Mouse (Mus musculus): ENCODE data around the gene Cyp11a1. TPM values are rescaled to one million over a fixed set of nuclear protein-coding genes. Genes with fewer than 3 reads are reported as not detected.

Gene Cyp11a1
- total RNA-seq, 2 experiments from 2014 or later = 2.4 to 3.4 TPM

GRCm38 (mm10) chr9:57969736-57970495, 36.3 kb upstream of the Cyp11a1 start:
- DNase-seq (ENCODE audit: extremely low spot score in 1 of 2, low spot score in 2 of 2) = peak in 1 of 2 experiments; percentile 65
- intact Hi-C loops (cut with DNase I) = no loop called here

- DNase-seq (ENCODE audit: extremely low spot score in 1 of 2, low spot score in 2 of 2) = no peak
- intact Hi-C loops (cut with DNase I) = no loop called here
These were observed 34.8 kb upstream of the Cyp11a1 start for GRCm38 (mm10) chr9:57971413-57971812.

- intact Hi-C loops (cut with DNase I) = no loop called here
- DNase-seq (ENCODE audit: extremely low spot score in 1 of 2, low spot score in 2 of 2) = no peak
These were observed 34.0 kb upstream of the Cyp11a1 start for GRCm38 (mm10) chr9:57972141-57972591.

- intact Hi-C loops (cut with DNase I) = no loop called here
- no peak for DNase-seq (ENCODE audit: extremely low spot score in 1 of 2, low spot score in 2 of 2)
These were observed 33.3 kb upstream of the Cyp11a1 start for GRCm38 (mm10) chr9:57972776-57973439.

GRCm38 (mm10) chr9:57973440-57974066, 32.7 kb upstream of the Cyp11a1 start:
- intact Hi-C loops (cut with DNase I) = no loop called here
- DNase-seq (ENCODE audit: extremely low spot score in 1 of 2, low spot score in 2 of 2) = no peak

- DNase-seq (ENCODE audit: extremely low spot score in 1 of 2, low spot score in 2 of 2) = no peak
- intact Hi-C loops (cut with DNase I) = no loop called here
These were observed 32.0 kb upstream of the Cyp11a1 start for GRCm38 (mm10) chr9:57974221-57974620.

- intact Hi-C loops (cut with DNase I) = no loop called here
- DNase-seq (ENCODE audit: extremely low spot score in 1 of 2, low spot score in 2 of 2) = no peak
These were observed 30.9 kb upstream of the Cyp11a1 start for GRCm38 (mm10) chr9:57975200-57975821.

GRCm38 (mm10) chr9:57978025-57978424, 28.2 kb upstream of the Cyp11a1 start:
- intact Hi-C loops (cut with DNase I) = no loop called here
- no peak for DNase-seq (ENCODE audit: extremely low spot score in 1 of 2, low spot score in 2 of 2)

- no peak for DNase-seq (ENCODE audit: extremely low spot score in 1 of 2, low spot score in 2 of 2)
- intact Hi-C loops (cut with DNase I) = no loop called here
These were observed 27.4 kb upstream of the Cyp11a1 start for GRCm38 (mm10) chr9:57978858-57979257.

GRCm38 (mm10) chr9:57980570-57980969, 25.6 kb upstream of the Cyp11a1 start:
- no peak for DNase-seq (ENCODE audit: extremely low spot score in 1 of 2, low spot score in 2 of 2)
- intact Hi-C loops (cut with DNase I) = no loop called here

- peak in 1 of 2 experiments; percentile 58 for DNase-seq (ENCODE audit: extremely low spot score in 1 of 2, low spot score in 2 of 2)
- intact Hi-C loops (cut with DNase I) = no loop called here
These were observed 20.9 kb upstream of the Cyp11a1 start for GRCm38 (mm10) chr9:57985304-57985703.

- no peak for DNase-seq (ENCODE audit: extremely low spot score in 1 of 2, low spot score in 2 of 2)
- intact Hi-C loops (cut with DNase I) = no loop called here
These were observed 19.9 kb upstream of the Cyp11a1 start for GRCm38 (mm10) chr9:57986293-57986692.

- intact Hi-C loops (cut with DNase I) = no loop called here
- DNase-seq (ENCODE audit: extremely low spot score in 1 of 2, low spot score in 2 of 2) = no peak
These were observed 18.1 kb upstream of the Cyp11a1 start for GRCm38 (mm10) chr9:57988098-57988497.

- intact Hi-C loops (cut with DNase I) = no loop called here
- no peak for DNase-seq (ENCODE audit: extremely low spot score in 1 of 2, low spot score in 2 of 2)
These were observed 16.9 kb upstream of the Cyp11a1 start for GRCm38 (mm10) chr9:57989309-57989708.

- intact Hi-C loops (cut with DNase I) = loop anchor here (10.0 kb wide), 1 partner anchor 336 kb away; the partner anchor contains the start of gene Csk
- no peak for DNase-seq (ENCODE audit: extremely low spot score in 1 of 2, low spot score in 2 of 2)
These were observed 15.6 kb upstream of the Cyp11a1 start for GRCm38 (mm10) chr9:57990438-57991110.

- DNase-seq (ENCODE audit: extremely low spot score in 1 of 2, low spot score in 2 of 2) = no peak
- intact Hi-C loops (cut with DNase I) = loop anchor here (10.0 kb wide), 1 partner anchor 337 kb away; the partner anchor contains the start of gene Csk
These were observed 14.2 kb upstream of the Cyp11a1 start for GRCm38 (mm10) chr9:57992060-57992459.

- no peak for DNase-seq (ENCODE audit: extremely low spot score in 1 of 2, low spot score in 2 of 2)
- intact Hi-C loops (cut with DNase I) = loop anchor here (10.0 kb wide), 1 partner anchor 338 kb away; the partner anchor contains the start of gene Csk
These were observed 13.2 kb upstream of the Cyp11a1 start for GRCm38 (mm10) chr9:57992781-57993591.

GRCm38 (mm10) chr9:57995282-57995681, 10.9 kb upstream of the Cyp11a1 start:
- DNase-seq (ENCODE audit: extremely low spot score in 1 of 2, low spot score in 2 of 2) = no peak
- intact Hi-C loops (cut with DNase I) = loop anchor here (2.0 to 10.0 kb wide), 3 partner anchors 132 to 340 kb away; partner anchors contain the start of gene Csk

All from left cerebral cortex, postnatal 10 days (tissue).